Mouse (Mus musculus) B cell, adult 67 days (primary cell): ENCODE measurements around the gene Rap2b. TPM values are rescaled to one million over a fixed set of nuclear protein-coding genes. Genes with fewer than 3 reads are reported as not detected.

ENCODE experiments used
- total RNA-seq, 2 experiments: library from RNA; stranded (reverse); gene quantifications; 4 replicates each; pipeline ENCODE4 v1.2.4; 2023

The Rap2b gene
- 1 to 10 TPM; 5.3 to 5.8 TPM for total RNA-seq

DNA sequence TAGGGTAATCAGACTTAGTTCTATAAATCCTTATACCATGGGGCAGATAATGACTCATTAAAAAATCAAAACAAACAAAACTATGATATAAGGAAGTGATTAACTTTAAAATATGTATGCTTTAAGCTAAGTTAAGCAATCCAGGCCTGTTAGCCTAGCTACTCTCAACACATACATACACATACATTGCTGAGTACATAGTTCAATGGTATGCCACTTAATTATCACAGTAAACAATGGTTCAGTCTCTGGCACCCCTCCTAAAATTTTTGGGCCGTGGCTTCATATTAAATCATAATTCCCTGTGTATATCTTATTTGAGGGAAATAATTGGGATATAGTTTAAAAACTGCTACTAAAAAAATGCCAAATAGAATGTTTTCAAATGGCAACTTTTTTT, at the start of gene Rap2b:
TSS of gene Rap2b (plus strand) at position 301 of the 400 bp plus-strand sequence.

GRCm38 (mm10) chr3:61365779-61366373, 4.4 kb downstream of the Rap2b start, which contains the start of gene B430305J03Rik:
B430305J03Rik (minus strand) TSS chr3:61365951.

Other genes starting within 250 kb of the Rap2b start
- gene B430305J03Rik, start 4.3 kb downstream of the Rap2b start, total RNA-seq, result under 1 TPM; 0.30 to 0.32 TPM